1 mouse cellular context compared by ENCODE assay signal in genomic region chr9:52261538-52261937, GRCm38 (mm10).
A peak's percentile ranks its signal among the peaks of the same experiment; 100 is the strongest.
TF ChIP-seq lines count a peak whose summit lies in the region.

No protein-coding gene starts in this region.

TF ChIP-seq in CH12.LX, 34 proteins besides CTCF, POLR2A, EP300 and RAD21 (continued from another document):
- TF ChIP-seq POLR2AphosphoS2 (IDR thresholded peaks at IDR 0.05; ENCODE audit: low read depth, low read length) (no peak), ETS1 (conservative IDR thresholded peaks at IDR 0.05; ENCODE audit: low read depth, low read length) (peak; percentile 99), SIN3A (IDR thresholded peaks at IDR 0.05; ENCODE audit: low read length) (peak; percentile 90), SMC3 (IDR thresholded peaks at IDR 0.05; ENCODE audit: low read depth, low read length) (peak; percentile 22; the same call in 1 of the 2 replicates), JUN (IDR thresholded peaks at IDR 0.05; ENCODE audit: insufficient read depth, low read depth, low read length) (peak; percentile 99), ZMIZ1 (IDR thresholded peaks at IDR 0.05; ENCODE audit: low read depth, low read length) (no peak), BHLHE40 (IDR thresholded peaks at IDR 0.05; ENCODE audit: low read depth, low read length) (peak; percentile 97)
